Mouse (Mus musculus): ENCODE measurements around the gene Spata33.

- no peak for TF ChIP-seq CTCF (IDR thresholded peaks at IDR 0.05)
- no peak for TF ChIP-seq EP300 (IDR thresholded peaks at IDR 0.05)
Measured at GRCm38 (mm10) chr8:123244382-123244781, 31.8 kb downstream of the Spata33 start.
